Mouse (Mus musculus) adrenal gland, postnatal 36 days (tissue): ENCODE measurements around the gene Gm11239. TPM values are rescaled to one million over a fixed set of nuclear protein-coding genes. Genes with fewer than 3 reads are reported as not detected.
"Not testable (repeated sequence)": the region's sequence is repeated elsewhere in the genome, so short reads cannot be mapped to it uniquely, and the experiment has no call there.

Experiments used
- DNase-seq, 2 experiments: peaks; one replicate each; pipeline ENCODE4 v3.0.0; 2021; ENCODE audit warnings: mixed read lengths in 1 of 2
- long read RNA-seq, 2 experiments: library from polyadenylated mRNA; stranded (forward); transcript quantifications; one replicate each; pipeline ENCODE4 v2.0.0; 2021; ENCODE audit warnings: borderline sequencing depth in 2 of 2
- total RNA-seq, 2 experiments: library from RNA; stranded (reverse); gene quantifications; 2 replicates each; pipeline ENCODE4 v1.2.3; 2021

Gm11239 gene
- not detected for total RNA-seq
- long read RNA-seq, experiment 1, result 0 reads
- long read RNA-seq, experiment 2, result 0 reads

GRCm38 (mm10) chr4:73668054-73668453, at the start of gene Gm11239:
Gene Gm11239, plus strand, starts transcription at chr4:73668354.
- DNase-seq, result not testable (repeated sequence)

DNA sequence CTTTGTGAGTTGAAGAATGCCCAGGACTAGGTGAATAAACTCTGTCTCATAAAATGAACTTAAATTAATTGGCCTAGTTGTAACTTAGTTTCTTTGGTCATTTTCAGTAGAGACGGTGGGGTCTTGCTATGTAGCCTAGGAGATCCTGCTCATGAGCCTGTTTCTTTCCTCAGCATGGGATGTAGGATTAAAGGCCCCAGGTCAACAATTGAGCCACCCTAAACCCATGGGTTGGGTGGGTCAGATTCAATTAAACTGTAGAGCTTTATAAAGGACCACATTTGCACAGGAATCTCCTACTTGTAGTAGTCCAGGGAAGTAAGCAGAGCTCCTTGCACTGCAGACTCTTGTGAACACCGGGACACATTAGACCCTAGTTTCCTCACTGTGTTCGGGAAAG, 45.5 kb upstream of the Gm11239 start, which contains the start of gene Gm11237:
Gm11237 (plus strand) TSS at position 301 of the 400 bp plus-strand sequence.
- DNase-seq, result not testable (repeated sequence)

DNA sequence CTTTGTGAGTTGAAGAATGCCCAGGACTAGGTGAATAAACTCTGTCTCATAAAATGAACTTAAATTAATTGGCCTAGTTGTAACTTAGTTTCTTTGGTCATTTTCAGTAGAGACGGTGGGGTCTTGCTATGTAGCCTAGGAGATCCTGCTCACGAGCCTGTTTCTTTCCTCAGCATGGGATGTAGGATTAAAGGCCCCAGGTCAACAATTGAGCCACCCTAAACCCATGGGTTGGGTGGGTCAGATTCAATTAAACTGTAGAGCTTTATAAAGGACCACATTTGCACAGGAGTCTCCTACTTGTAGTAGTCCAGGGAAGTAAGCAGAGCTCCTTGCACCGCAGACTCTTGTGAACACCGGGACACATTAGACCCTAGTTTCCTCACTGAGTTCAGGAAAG, 30.3 kb upstream of the Gm11239 start, which contains the start of gene Gm11236:
Gm11236 (plus strand) TSS at position 301 of the 400 bp plus-strand sequence.
- not testable (repeated sequence) for DNase-seq

DNA sequence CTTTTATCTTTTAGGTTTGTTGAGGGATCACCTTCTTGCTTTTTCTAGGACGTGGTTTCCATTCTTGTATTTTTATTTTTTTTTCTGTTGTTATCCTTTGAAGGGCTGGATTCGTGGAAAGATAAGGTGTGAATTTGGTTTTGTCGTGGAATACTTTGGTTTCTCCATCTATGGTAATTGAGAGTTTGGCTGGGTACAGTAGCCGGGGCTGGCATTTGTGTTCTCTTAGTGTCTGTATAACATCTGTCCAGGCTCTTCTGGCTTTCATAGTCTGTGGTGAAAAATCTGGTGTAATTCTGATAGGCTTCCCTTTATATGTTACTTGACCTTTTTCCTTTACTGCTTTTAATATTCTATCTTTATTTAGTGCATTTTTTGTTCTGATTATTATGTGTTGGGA, 6.3 kb upstream of the Gm11239 start:
- DNase-seq, result not testable (repeated sequence)

GRCm38 (mm10) chr4:73683216-73683615, 15.1 kb downstream of the Gm11239 start, which contains the start of gene Gm428:
Gene Gm428, plus strand, starts transcription at chr4:73683516.
- not testable (repeated sequence) for DNase-seq

DNA sequence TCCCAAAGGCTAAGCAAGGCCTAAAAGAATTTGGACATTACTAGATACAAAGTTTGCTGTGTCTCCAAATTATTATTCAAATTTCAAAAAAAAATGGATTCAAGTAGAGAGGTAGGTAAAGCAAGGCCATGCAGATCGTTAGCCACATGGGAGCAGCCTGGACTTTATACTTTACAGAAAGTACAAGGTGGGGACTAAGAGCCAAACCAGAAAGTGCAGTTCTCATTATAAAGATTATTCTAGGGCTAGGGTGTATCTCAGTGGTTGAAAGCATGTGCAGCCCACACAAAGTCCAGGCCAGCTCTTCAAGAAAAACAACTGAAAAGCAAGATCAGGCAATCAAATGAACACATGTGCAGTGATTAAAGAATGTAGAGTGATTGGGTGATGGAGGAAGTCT, 50.6 kb downstream of the Gm11239 start:
- DNase-seq, result no peak

GRCm38 (mm10) chr4:73719819-73720218, 51.7 kb downstream of the Gm11239 start:
- no peak for DNase-seq

Other genes with a start within 250 kb of the Gm11239 start
- gene Gm11238, start 60.5 kb upstream of the Gm11239 start, total RNA-seq, result not detected
- gene Gm11237, start 45.4 kb upstream of the Gm11239 start, total RNA-seq, result not detected
- not detected for gene Gm11236, start 30.2 kb upstream of the Gm11239 start, total RNA-seq
- not detected for gene Gm428, start 15.2 kb downstream of the Gm11239 start, total RNA-seq
- gene Rasef, start 122.6 kb downstream of the Gm11239 start, total RNA-seq, result not detected
- gene Gm11758, start 207.9 kb downstream of the Gm11239 start, total RNA-seq, result not detected
- gene Gm11757, start 222.8 kb downstream of the Gm11239 start, total RNA-seq, result not detected
- not detected for gene Gm13871, start 237.6 kb downstream of the Gm11239 start, total RNA-seq